Mouse (Mus musculus) right cerebral cortex, postnatal 25 days (tissue): ENCODE measurements around the gene Msrb1.
"Not testable (repeated sequence)": the region's sequence is repeated elsewhere in the genome, so short reads cannot be mapped to it uniquely, and the experiment has no call there.

Source experiments
- DNase-seq: peaks from one replicate; pipeline ENCODE4 v3.0.0; 2022

Gene Msrb1

GRCm38 (mm10) chr17:24736330-24737051 is at the start of gene Msrb1:
Gene Msrb1 (plus strand): TSS chr17:24736642.
- DNase-seq = peak; percentile 89

GRCm38 (mm10) chr17:24687146-24687595 is 49.3 kb upstream of the Msrb1 start:
- DNase-seq = no peak

- DNase-seq = no peak
Observed at GRCm38 (mm10) chr17:24687599-24687998, 48.8 kb upstream of the Msrb1 start.

- peak; percentile 63 for DNase-seq
Observed at GRCm38 (mm10) chr17:24689251-24690081, 47.0 kb upstream of the Msrb1 start, which contains the start of gene Syngr3. Gene Syngr3 (minus strand): TSS chr17:24689955.

GRCm38 (mm10) chr17:24692385-24692784 is 44.1 kb upstream of the Msrb1 start:
- DNase-seq = no peak

- no peak for DNase-seq
Observed at GRCm38 (mm10) chr17:24695326-24696010, 41.0 kb upstream of the Msrb1 start.

GRCm38 (mm10) chr17:24696011-24696697 is 40.3 kb upstream of the Msrb1 start, which contains the start of the genes Gfer and Noxo1:
Gene Gfer (minus strand): TSS chr17:24696156.
Gene Noxo1 (plus strand): TSS chr17:24696234.
- peak; percentile 87 for DNase-seq

GRCm38 (mm10) chr17:24697985-24698384 is 38.5 kb upstream of the Msrb1 start:
- no peak for DNase-seq

- no peak for DNase-seq
Observed at GRCm38 (mm10) chr17:24698715-24699114, 37.7 kb upstream of the Msrb1 start.

GRCm38 (mm10) chr17:24699473-24699872 is 37.0 kb upstream of the Msrb1 start:
- no peak for DNase-seq

GRCm38 (mm10) chr17:24701251-24701650 is 35.2 kb upstream of the Msrb1 start:
- no peak for DNase-seq

- no peak for DNase-seq
Observed at GRCm38 (mm10) chr17:24705821-24706220, 30.6 kb upstream of the Msrb1 start.

- peak; percentile 96 for DNase-seq
Observed at GRCm38 (mm10) chr17:24706982-24707800, 29.3 kb upstream of the Msrb1 start, which contains the start of gene Tbl3. Gene Tbl3 (minus strand): TSS chr17:24707660.

- DNase-seq = no peak
Observed at GRCm38 (mm10) chr17:24707801-24708425, 28.5 kb upstream of the Msrb1 start.

- DNase-seq = no peak
Observed at GRCm38 (mm10) chr17:24708646-24709045, 27.8 kb upstream of the Msrb1 start.

- DNase-seq = no peak
Observed at GRCm38 (mm10) chr17:24715556-24715955, 20.9 kb upstream of the Msrb1 start.

GRCm38 (mm10) chr17:24716166-24716682 is 20.2 kb upstream of the Msrb1 start:
- no peak for DNase-seq

GRCm38 (mm10) chr17:24717943-24718342 is 18.5 kb upstream of the Msrb1 start, which contains the start of the genes Rnf151 and Rps2:
Gene Rnf151 (minus strand): TSS chr17:24718063.
Gene Rps2 (plus strand): TSS chr17:24718116.
- DNase-seq = no peak

GRCm38 (mm10) chr17:24718938-24719337 is 17.5 kb upstream of the Msrb1 start:
- not testable (repeated sequence) for DNase-seq

GRCm38 (mm10) chr17:24719494-24720222 is 16.8 kb upstream of the Msrb1 start:
- DNase-seq = peak; percentile 98
